Mouse (Mus musculus): ENCODE results near the gene Gins3. TPM values are rescaled to one million over a fixed set of nuclear protein-coding genes. Genes with fewer than 3 reads are reported as not detected.

Gins3 gene
- total and polyA plus RNA-seq, 3 experiments, result 14.0 to 14.4 TPM; not detected in 1

GRCm38 (mm10) chr8:95669967-95670366 is 36.7 kb downstream of the Gins3 start:
- no peak overlapping the region for H3K4me3 ChIP-seq (ENCODE audit: control insufficient read depth in 1 of 2, insufficient read depth in 1 of 2, low read depth in 2 of 2, low read length in 2 of 2)
- DNase-seq (ENCODE audit: low read depth, low spot score), result peak; percentile 15
- peaks cover 3 to 20% of the 10 kb centered on the region in 2 experiments; a peak in 3 of 4 replicates for H3K4me1 ChIP-seq (ENCODE audit: control insufficient read depth in 1 of 2, insufficient read depth in 2 of 2, low read length in 2 of 2)
- TF ChIP-seq MYB (IDR thresholded peaks at IDR 0.05; ENCODE audit: low read depth, low read length) (no peak), MAFK (IDR thresholded peaks at IDR 0.05; ENCODE audit: borderline replicate concordance, low read depth, low read length) (no peak), MEF2A (IDR thresholded peaks at IDR 0.05; ENCODE audit: extremely low read depth, insufficient replicate concordance, low read depth, low read length, poor library complexity, severe bottlenecking) (no peak), RAD21 (IDR thresholded peaks at IDR 0.05; ENCODE audit: low read depth, low read length) (no peak), ELF1 (IDR thresholded peaks at IDR 0.05; ENCODE audit: low read depth, low read length) (no peak), CHD2 (IDR thresholded peaks at IDR 0.05; ENCODE audit: low read length) (no peak), TAL1 (IDR thresholded peaks at IDR 0.05; ENCODE audit: low read length) (no peak), MXI1 (IDR thresholded peaks at IDR 0.05; ENCODE audit: low read depth, low read length) (no peak), JUND (IDR thresholded peaks at IDR 0.05; ENCODE audit: low read depth, low read length) (no peak), USF2 (IDR thresholded peaks at IDR 0.05; ENCODE audit: borderline replicate concordance in 1 of 2, insufficient read depth in 1 of 2, low read depth in 1 of 2, low read length in 2 of 2) (no peak), ZNF384 (IDR thresholded peaks at IDR 0.05; ENCODE audit: low read depth, low read length) (no peak), NRF1 (IDR thresholded peaks at IDR 0.05; ENCODE audit: insufficient read depth, low read depth, low read length, poor library complexity, severe bottlenecking) (no peak)
- no peaks in the 10 kb centered on the region for H3K79me2 ChIP-seq (ENCODE audit: control insufficient read depth, insufficient read depth, low read length, poor library complexity)
- H3K27me3 ChIP-seq (ENCODE audit: control insufficient read depth in 1 of 2, insufficient read depth in 2 of 2, low read length in 2 of 2), result peaks cover 0 to 3% of the 10 kb centered on the region in 2 experiments; a peak in 1 of 4 replicates
- no peaks in the 10 kb centered on the region for H3K9me3 ChIP-seq (replicated peaks; ENCODE audit: insufficient read depth, low read length)
- peaks cover 0 to 10% of the 10 kb centered on the region in 2 experiments; a peak in 2 of 4 replicates for H3K36me3 ChIP-seq (ENCODE audit: control insufficient read depth in 1 of 2, insufficient read depth in 2 of 2, low read length in 2 of 2)
- no peak overlapping the region for H3K9ac ChIP-seq (ENCODE audit: control insufficient read depth, low read depth, low read length, poor library complexity, severe bottlenecking)
- no peak overlapping the region for H3K27ac ChIP-seq (ENCODE audit: control insufficient read depth, low read depth, low read length)

- H3K4me1 ChIP-seq (ENCODE audit: control insufficient read depth in 1 of 2, insufficient read depth in 2 of 2, low read length in 2 of 2), result peaks cover 0 to 5% of the 10 kb centered on the region in 2 experiments; a peak in 2 of 4 replicates
- peaks cover 4 to 8% of the 10 kb centered on the region in 2 experiments; a peak in 3 of 4 replicates for H3K27me3 ChIP-seq (ENCODE audit: control insufficient read depth in 1 of 2, insufficient read depth in 2 of 2, low read length in 2 of 2)
- H3K9me3 ChIP-seq (replicated peaks; ENCODE audit: insufficient read depth, low read length), result no peaks in the 10 kb centered on the region
- TF ChIP-seq JUND (IDR thresholded peaks at IDR 0.05; ENCODE audit: low read depth, low read length) (no peak), ELF1 (IDR thresholded peaks at IDR 0.05; ENCODE audit: low read depth, low read length) (no peak), ZNF384 (IDR thresholded peaks at IDR 0.05; ENCODE audit: low read depth, low read length) (no peak)
- no peaks in the 10 kb centered on the region for H3K79me2 ChIP-seq (ENCODE audit: control insufficient read depth, insufficient read depth, low read length, poor library complexity)
- no peak overlapping the region for H3K9ac ChIP-seq (ENCODE audit: control insufficient read depth, low read depth, low read length, poor library complexity, severe bottlenecking)
- H3K27ac ChIP-seq (ENCODE audit: control insufficient read depth, low read depth, low read length), result no peak overlapping the region
- no peak overlapping the region for H3K4me3 ChIP-seq (ENCODE audit: control insufficient read depth in 1 of 2, insufficient read depth in 1 of 2, low read depth in 2 of 2, low read length in 2 of 2)
- peaks cover 0 to 3% of the 10 kb centered on the region in 2 experiments; a peak in 2 of 4 replicates for H3K36me3 ChIP-seq (ENCODE audit: control insufficient read depth in 1 of 2, insufficient read depth in 2 of 2, low read length in 2 of 2)
- DNase-seq (ENCODE audit: low read depth, low spot score), result no peak
Observed at GRCm38 (mm10) chr8:95671861-95672260, 38.6 kb downstream of the Gins3 start.

- Histone ChIP-seq H3K4me3 (ENCODE audit: control insufficient read depth in 1 of 2, insufficient read depth in 1 of 2, low read depth in 2 of 2, low read length in 2 of 2) (no peak overlapping the region), H3K9ac (ENCODE audit: control insufficient read depth, low read depth, low read length, poor library complexity, severe bottlenecking) (no peak overlapping the region), H3K4me1 (ENCODE audit: control insufficient read depth in 1 of 2, insufficient read depth in 2 of 2, low read length in 2 of 2) (peaks cover 0 to 4% of the 10 kb centered on the region in 2 experiments; a peak in 1 of 4 replicates), H3K36me3 (ENCODE audit: control insufficient read depth in 1 of 2, insufficient read depth in 2 of 2, low read length in 2 of 2) (no peaks in the 10 kb centered on the region), H3K9me3 (replicated peaks; ENCODE audit: insufficient read depth, low read length) (no peaks in the 10 kb centered on the region), H3K79me2 (ENCODE audit: control insufficient read depth, insufficient read depth, low read length, poor library complexity) (no peaks in the 10 kb centered on the region), H3K27ac (ENCODE audit: control insufficient read depth, low read depth, low read length) (no peak overlapping the region), H3K27me3 (ENCODE audit: control insufficient read depth in 1 of 2, insufficient read depth in 2 of 2, low read length in 2 of 2) (peaks cover 5 to 17% of the 10 kb centered on the region in 2 experiments; a peak in 3 of 4 replicates)
- no peak for TF ChIP-seq RCOR1 (IDR thresholded peaks at IDR 0.05; ENCODE audit: low read depth, low read length)
- no peak for TF ChIP-seq KAT2A (conservative IDR thresholded peaks at IDR 0.05; ENCODE audit: low read depth, low read length)
- no peak for TF ChIP-seq GABPA (IDR thresholded peaks at IDR 0.05; ENCODE audit: low read depth, low read length)
- DNase-seq (ENCODE audit: low read depth, low spot score), result no peak
Observed at GRCm38 (mm10) chr8:95672811-95673210, 39.6 kb downstream of the Gins3 start.

Measured in MEL (cell line).